Mouse (Mus musculus): ENCODE measurements around the gene Slc17a9. TPM values are rescaled to one million over a fixed set of nuclear protein-coding genes. Genes with fewer than 3 reads are reported as not detected.
"Not testable (repeated sequence)": the region's sequence is repeated elsewhere in the genome, so short reads cannot be mapped to it uniquely, and the experiment has no call there.

Gene Slc17a9
- total RNA-seq, 4 experiments from 2014 or later = 0.29 to 1.0 (median 0.71) TPM

GRCm38 (mm10) chr2:180710276-180711155 lies 14.5 kb upstream of the Slc17a9 start:
- DNase-seq (ENCODE audit: low spot score in 2 of 2) = no peak

GRCm38 (mm10) chr2:180711527-180711926 lies 13.5 kb upstream of the Slc17a9 start:
- DNase-seq (ENCODE audit: low spot score in 2 of 2) = no peak

- no peak for DNase-seq (ENCODE audit: low spot score in 2 of 2)
Measured at GRCm38 (mm10) chr2:180712037-180712689, 12.9 kb upstream of the Slc17a9 start.

GRCm38 (mm10) chr2:180722748-180723147 lies 2.3 kb upstream of the Slc17a9 start:
- not testable (repeated sequence) for DNase-seq (ENCODE audit: low spot score in 2 of 2)

- DNase-seq (ENCODE audit: low spot score in 2 of 2) = no peak
Measured at GRCm38 (mm10) chr2:180723865-180724264, 1.2 kb upstream of the Slc17a9 start.

- DNase-seq (ENCODE audit: low spot score in 2 of 2) = no peak
Measured at GRCm38 (mm10) chr2:180725414-180725778, 333 bp downstream of the Slc17a9 start.

- no peak for DNase-seq (ENCODE audit: low spot score in 2 of 2)
Measured at GRCm38 (mm10) chr2:180725856-180726629, 980 bp downstream of the Slc17a9 start.

GRCm38 (mm10) chr2:180726658-180727442 lies 1.8 kb downstream of the Slc17a9 start:
- DNase-seq (ENCODE audit: low spot score in 2 of 2) = no peak

GRCm38 (mm10) chr2:180727613-180728021 lies 2.6 kb downstream of the Slc17a9 start:
- DNase-seq (ENCODE audit: low spot score in 2 of 2) = no peak

- DNase-seq (ENCODE audit: low spot score in 2 of 2) = no peak
Measured at GRCm38 (mm10) chr2:180731036-180731435, 6.0 kb downstream of the Slc17a9 start.

GRCm38 (mm10) chr2:180731984-180732383 lies 6.9 kb downstream of the Slc17a9 start:
- no peak for DNase-seq (ENCODE audit: low spot score in 2 of 2)

- no peak for DNase-seq (ENCODE audit: low spot score in 2 of 2)
Measured at GRCm38 (mm10) chr2:180735232-180735631, 10.2 kb downstream of the Slc17a9 start.

GRCm38 (mm10) chr2:180737984-180738383 lies 12.9 kb downstream of the Slc17a9 start:
- DNase-seq (ENCODE audit: low spot score in 2 of 2) = no peak

- DNase-seq (ENCODE audit: low spot score in 2 of 2) = no peak
Measured at GRCm38 (mm10) chr2:180740349-180740748, 15.3 kb downstream of the Slc17a9 start.

GRCm38 (mm10) chr2:180741421-180741820 lies 16.4 kb downstream of the Slc17a9 start:
- DNase-seq (ENCODE audit: low spot score in 2 of 2) = no peak

- DNase-seq (ENCODE audit: low spot score in 2 of 2) = no peak
Measured at GRCm38 (mm10) chr2:180742820-180743219, 17.8 kb downstream of the Slc17a9 start.

GRCm38 (mm10) chr2:180743321-180743720 lies 18.3 kb downstream of the Slc17a9 start:
- DNase-seq (ENCODE audit: low spot score in 2 of 2) = no peak

GRCm38 (mm10) chr2:180745248-180745927 lies 20.3 kb downstream of the Slc17a9 start:
- peak; percentile 52 to 85 for DNase-seq (ENCODE audit: low spot score in 2 of 2)

GRCm38 (mm10) chr2:180746569-180747192 lies 21.6 kb downstream of the Slc17a9 start:
- DNase-seq (ENCODE audit: low spot score in 2 of 2) = no peak

GRCm38 (mm10) chr2:180748904-180749303 lies 23.8 kb downstream of the Slc17a9 start:
- no peak for DNase-seq (ENCODE audit: low spot score in 2 of 2)
